Mouse (Mus musculus) CH12.LX (cell line): Measurements from ENCODE around the gene Tmem63b. TPM values are rescaled to one million over a fixed set of nuclear protein-coding genes. Genes with fewer than 3 reads are reported as not detected.

Source experiments
- DNase-seq: peaks from one replicate; pipeline ENCODE4 v3.0.0-alpha.2; 2013; ENCODE audit errors: extremely low read depth
- H3K27ac ChIP-seq: 2 replicates; pipeline ENCODE4 v1.5.1; 2012; ENCODE audit warnings: low read depth, mild to moderate bottlenecking, control low read depth, moderate library complexity; ENCODE audit not compliant: insufficient read depth
- H3K27me3 ChIP-seq: replicated peaks from 2 replicates; pipeline ENCODE3; 2012; ENCODE audit warnings: inconsistent platforms
- H3K36me3 ChIP-seq, 2 experiments: replicated peaks in 1 of 2; 2 replicates each; pipeline versions ENCODE3 to v1.6.1; 2012; ENCODE audit warnings: inconsistent platforms in 1 of 2, low read length in 1 of 2, mild to moderate bottlenecking in 1 of 2, mixed read lengths in 1 of 2, moderate library complexity in 1 of 2; ENCODE audit not compliant: control insufficient read depth in 1 of 2, insufficient read depth in 1 of 2
- H3K4me1 ChIP-seq, 2 experiments: 2 replicates each; pipeline ENCODE4 v1.6.1; 2012; ENCODE audit warnings: inconsistent platforms in 1 of 2, moderate library complexity in 1 of 2; ENCODE audit not compliant: insufficient read depth in 2 of 2, control insufficient read depth in 1 of 2
- H3K4me2 ChIP-seq: 2 replicates; pipeline ENCODE4 v1.6.1; 2012; ENCODE audit warnings: low read depth, mild to moderate bottlenecking, control low read depth; ENCODE audit not compliant: poor library complexity, insufficient read depth, severe bottlenecking
- H3K4me3 ChIP-seq, 3 experiments: fragments of 150-350 bp in 1 of 3; sonication (generic) in 1 of 3; replicated peaks in 1 of 3; 2 replicates each; pipeline versions ENCODE3 to v1.5.1; 2011 to 2012; ENCODE audit warnings: low read depth in 2 of 3, low read length in 2 of 3, mild to moderate bottlenecking in 2 of 3, moderate library complexity in 2 of 3, control low read depth in 1 of 3, improper control_type of control experiment in 1 of 3, inconsistent platforms in 1 of 3, mixed read lengths in 1 of 3; ENCODE audit not compliant: poor library complexity in 1 of 3
- H3K79me2 ChIP-seq: replicated peaks from 2 replicates; pipeline ENCODE4 v1.6.1; 2012; ENCODE audit warnings: mild to moderate bottlenecking, moderate library complexity; ENCODE audit not compliant: control insufficient read depth, poor library complexity, insufficient read depth, severe bottlenecking; ENCODE audit errors: extremely low read depth
- H3K9ac ChIP-seq: 2 replicates; pipeline ENCODE4 v1.6.1; 2012; ENCODE audit warnings: low read depth, mild to moderate bottlenecking, control low read depth, moderate library complexity; ENCODE audit not compliant: insufficient read depth
- H3K9me3 ChIP-seq: replicated peaks from 2 replicates; pipeline ENCODE3; 2012; ENCODE audit warnings: low read length, inconsistent platforms, mixed read lengths
- CHD2 ChIP-seq: IDR thresholded peaks from 2 replicates; pipeline ENCODE4 v1.6.1; 2011; ENCODE audit warnings: low read length, improper control_type of control experiment
- E2F4 ChIP-seq: IDR thresholded peaks from 2 replicates; pipeline ENCODE4 v1.6.1; 2011; ENCODE audit warnings: low read depth, low read length, improper control_type of control experiment; ENCODE audit not compliant: insufficient replicate concordance
- EP300 ChIP-seq: IDR thresholded peaks from 2 replicates; pipeline ENCODE4 v1.6.1; 2011; ENCODE audit warnings: low read length, improper control_type of control experiment
- GABPA ChIP-seq: IDR thresholded peaks from 2 replicates; pipeline ENCODE4 v1.6.1; 2012; ENCODE audit warnings: low read depth, low read length, improper control_type of control experiment, inconsistent platforms; ENCODE audit not compliant: insufficient replicate concordance
- HCFC1 ChIP-seq: IDR thresholded peaks from 2 replicates; pipeline ENCODE4 v1.6.1; 2012; ENCODE audit warnings: low read depth, mild to moderate bottlenecking, inconsistent platforms, low read length, improper control_type of control experiment
- IRF4 ChIP-seq: IDR thresholded peaks from 2 replicates; pipeline ENCODE4 v1.6.1; 2014; ENCODE audit warnings: low read depth, mild to moderate bottlenecking, inconsistent platforms, low read length, improper control_type of control experiment
- JUND ChIP-seq: conservative IDR thresholded peaks from 2 replicates; pipeline ENCODE4 v1.6.1; 2011; ENCODE audit warnings: low read depth, low read length, improper control_type of control experiment
- MAFK ChIP-seq: IDR thresholded peaks from 2 replicates; pipeline ENCODE4 v1.6.1; 2011; ENCODE audit warnings: low read length, improper control_type of control experiment; ENCODE audit not compliant: insufficient replicate concordance
- MAX ChIP-seq: IDR thresholded peaks from 2 replicates; pipeline ENCODE4 v1.6.1; 2011; ENCODE audit warnings: low read length, improper control_type of control experiment
- MAZ ChIP-seq: IDR thresholded peaks from 2 replicates; pipeline ENCODE4 v1.6.1; 2012; ENCODE audit warnings: low read depth, mild to moderate bottlenecking, inconsistent platforms, low read length, improper control_type of control experiment, moderate library complexity
- MEF2A ChIP-seq: IDR thresholded peaks from 2 replicates; pipeline ENCODE4 v1.6.1; 2014; ENCODE audit warnings: low read depth, mild to moderate bottlenecking, inconsistent platforms, low read length, improper control_type of control experiment, borderline replicate concordance
- MXI1 ChIP-seq: IDR thresholded peaks from 2 replicates; pipeline ENCODE4 v1.6.1; 2011; ENCODE audit warnings: mild to moderate bottlenecking, low read depth, low read length, improper control_type of control experiment
- POLR2AphosphoS2 ChIP-seq: IDR thresholded peaks from 2 replicates; pipeline ENCODE4 v1.6.1; 2011; ENCODE audit warnings: low read depth, low read length, improper control_type of control experiment
- RAD21 ChIP-seq: IDR thresholded peaks from 2 replicates; pipeline ENCODE4 v1.6.1; 2011; ENCODE audit warnings: low read depth, mild to moderate bottlenecking, low read length, improper control_type of control experiment, moderate library complexity
- RCOR1 ChIP-seq: conservative IDR thresholded peaks from 2 replicates; pipeline ENCODE4 v1.6.1; 2012; ENCODE audit warnings: low read depth, mild to moderate bottlenecking, inconsistent platforms, low read length, improper control_type of control experiment
- SMC3 ChIP-seq: IDR thresholded peaks from 2 replicates; pipeline ENCODE4 v1.6.1; 2011; ENCODE audit warnings: low read depth, low read length, improper control_type of control experiment
- TBP ChIP-seq: conservative IDR thresholded peaks from 2 replicates; pipeline ENCODE4 v1.6.1; 2011; ENCODE audit warnings: low read depth, low read length, improper control_type of control experiment
- USF1 ChIP-seq: IDR thresholded peaks from 2 replicates; pipeline ENCODE4 v1.6.1; 2014; ENCODE audit warnings: low read depth, mild to moderate bottlenecking, inconsistent platforms, low read length, improper control_type of control experiment
- USF2 ChIP-seq: conservative IDR thresholded peaks from 2 replicates; pipeline ENCODE4 v1.6.1; 2011; ENCODE audit warnings: low read depth, low read length, improper control_type of control experiment
- ZC3H11A ChIP-seq: IDR thresholded peaks from 2 replicates; pipeline ENCODE4 v1.6.1; 2012; ENCODE audit warnings: low read depth, mild to moderate bottlenecking, inconsistent platforms, low read length, improper control_type of control experiment
- dilution Hi-C: fragments of 300-500 bp; cut with MboI; formaldehyde crosslinking; loops from 2 replicates; pipeline ENCODE4 v1.14.3; 2020; ENCODE audit warnings: low sequenced_read_pairs; ENCODE audit not compliant: extremely low pct_unique_long_range_greater_than_20kb, extremely low pct_ligation_motif_present
- in situ Hi-C: fragments of 300-500 bp; cut with MboI; formaldehyde crosslinking; loops from 3 replicates; pipeline ENCODE4 v1.14.3; 2019; ENCODE audit warnings: low sequenced_read_pairs, low pct_ligation_motif_present, low pct_unique_long_range_greater_than_20kb, mixed read lengths
- polyA plus RNA-seq: library from polyadenylated mRNA; unstranded; fragments of >175 nt; gene quantifications from 2 replicates; pipeline ENCODE4 v1.2.1, GENCODE M21; 2012; ENCODE audit warnings: low read depth; ENCODE audit not compliant: insufficient read length
- total RNA-seq, 2 experiments: library from RNA; depleted of rRNA; stranded (reverse); fragments of 300-350 nt in 1 of 2; fragments of >200 nt in 1 of 2; gene quantifications; 2 replicates each; pipeline ENCODE4 v1.2.3; 2012 to 2014

The Tmem63b gene
- total and polyA plus RNA-seq, 3 experiments: 3.5 to 10.3 (median 6.3) TPM

DNA sequence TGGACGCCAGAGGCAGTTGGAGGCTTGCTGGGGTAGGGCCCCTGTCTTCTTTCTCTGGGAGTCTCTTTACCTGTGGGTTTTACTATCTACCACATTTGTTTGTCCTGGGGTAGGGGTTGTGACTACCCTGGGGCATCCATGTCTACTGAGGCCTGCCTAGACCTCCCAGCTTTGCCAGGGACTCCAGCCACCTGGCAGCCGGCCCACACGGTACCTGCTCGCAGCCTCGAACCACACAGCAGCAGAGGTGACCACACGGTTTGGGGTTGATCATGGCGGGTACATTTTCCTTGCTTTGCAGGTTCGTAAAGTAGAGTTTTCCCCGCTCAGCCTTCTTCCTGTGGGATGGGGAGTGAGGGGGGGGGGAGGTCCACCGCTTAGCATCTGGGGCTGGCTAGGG lies 19.2 kb downstream of the Tmem63b start:
- no peak for DNase-seq
- TF ChIP-seq HCFC1: no peak
- TF ChIP-seq ZC3H11A: no peak
- no peak overlapping the region for H3K27ac ChIP-seq
- no peak overlapping the region for H3K4me2 ChIP-seq
- H3K27me3 ChIP-seq: no peaks in the 10 kb centered on the region
- peaks cover 0 to 3% of the 10 kb centered on the region in 2 experiments; a peak in 2 of 4 replicates for H3K4me1 ChIP-seq
- no peak overlapping the region for H3K9ac ChIP-seq
- H3K9me3 ChIP-seq: no peaks in the 10 kb centered on the region
- dilution Hi-C loops: no loop called here
- no peaks in the 10 kb centered on the region for H3K79me2 ChIP-seq
- H3K4me3 ChIP-seq: no peak overlapping the region
- in situ Hi-C loops: loop anchor here (25.0 kb wide), 1 partner anchor 180 kb away; the partner anchor contains the start of gene Spats1
- H3K36me3 ChIP-seq: peaks cover 0 to 76% of the 10 kb centered on the region in 2 experiments

DNA sequence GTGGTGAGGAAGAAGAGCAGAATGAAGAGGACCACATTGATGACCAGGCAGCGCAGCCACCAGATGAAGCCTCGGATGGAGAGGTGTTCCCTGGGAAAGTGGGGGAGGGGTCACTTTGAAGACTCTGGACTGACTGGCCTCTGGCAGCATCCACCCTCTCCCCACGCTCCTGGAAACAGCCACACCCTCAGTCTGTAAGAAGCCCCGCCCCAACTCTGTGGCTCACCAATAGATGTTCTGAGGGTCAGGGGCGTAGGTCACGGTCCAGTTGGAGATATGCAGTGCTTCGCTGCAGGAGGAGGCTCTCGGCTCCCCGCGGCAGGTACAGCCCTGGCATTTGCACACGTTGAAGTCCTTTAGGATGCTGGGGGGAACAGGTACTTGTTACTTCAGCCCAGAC lies 20.6 kb downstream of the Tmem63b start:
- dilution Hi-C loops: no loop called here
- H3K36me3 ChIP-seq: peaks cover 0 to 78% of the 10 kb centered on the region in 2 experiments
- TF ChIP-seq MAX (no peak), MXI1 (no peak), MEF2A (no peak), GABPA (no peak), SMC3 (no peak), RCOR1 (no peak), IRF4 (no peak), POLR2AphosphoS2 (no peak), TBP (no peak), USF1 (no peak), CHD2 (no peak), E2F4 (no peak), RAD21 (no peak), USF2 (no peak), EP300 (no peak), JUND (no peak), MAZ (no peak), MAFK (no peak)

More for the DNA sequence above, 20.6 kb downstream of the Tmem63b start:
- Histone ChIP-seq H3K4me2 (no peak overlapping the region), H3K79me2 (no peaks in the 10 kb centered on the region), H3K4me3 (no peak overlapping the region), H3K9me3 (no peaks in the 10 kb centered on the region), H3K9ac (no peak overlapping the region), H3K27me3 (no peaks in the 10 kb centered on the region), H3K4me1 (peaks cover 0 to 3% of the 10 kb centered on the region in 2 experiments; a peak in 2 of 4 replicates), H3K27ac (no peak overlapping the region)
- DNase-seq: no peak
- in situ Hi-C loops: loop anchor here (25.0 kb wide), 1 partner anchor 179 kb away; the partner anchor contains the start of gene Spats1
